Mouse (Mus musculus) gastrocnemius, postnatal 25 days (tissue): ENCODE results near the gene Palld. TPM values are rescaled to one million over a fixed set of nuclear protein-coding genes. Genes with fewer than 3 reads are reported as not detected.

Experiments used
- DNase-seq: peaks from one replicate; pipeline ENCODE4 v3.0.0; 2022
- total RNA-seq, 2 experiments: library from RNA; stranded (reverse); gene quantifications; 1 replicate in 1 of 2; 2 replicates in 1 of 2; pipeline ENCODE4 v1.2.3; 2021

Palld gene
- total RNA-seq, 2 experiments from 2014 or later: 90.9 to 120 TPM

DNA sequence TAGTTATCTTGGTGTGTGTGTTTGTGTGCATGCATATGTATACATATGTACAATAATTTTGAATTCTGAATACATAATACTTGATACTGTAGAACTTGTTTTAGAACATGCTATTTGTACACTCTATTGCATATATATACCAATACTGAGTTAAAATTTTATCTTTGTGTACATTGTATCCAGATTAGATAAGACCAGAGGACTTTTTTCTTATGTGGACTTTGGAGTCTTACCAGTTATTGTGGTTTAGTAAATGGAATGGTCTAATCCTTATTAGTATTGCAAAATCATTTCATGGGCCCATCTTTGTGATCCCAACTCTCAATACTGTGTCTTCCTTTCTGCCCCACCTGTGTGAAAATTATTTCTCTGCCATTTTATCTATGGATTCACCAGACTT, 400.2 kb downstream of the Palld start:
- DNase-seq: no peak

- DNase-seq: no peak
Observed at GRCm38 (mm10) chr8:61500914-61501313, 401.6 kb downstream of the Palld start.

DNA sequence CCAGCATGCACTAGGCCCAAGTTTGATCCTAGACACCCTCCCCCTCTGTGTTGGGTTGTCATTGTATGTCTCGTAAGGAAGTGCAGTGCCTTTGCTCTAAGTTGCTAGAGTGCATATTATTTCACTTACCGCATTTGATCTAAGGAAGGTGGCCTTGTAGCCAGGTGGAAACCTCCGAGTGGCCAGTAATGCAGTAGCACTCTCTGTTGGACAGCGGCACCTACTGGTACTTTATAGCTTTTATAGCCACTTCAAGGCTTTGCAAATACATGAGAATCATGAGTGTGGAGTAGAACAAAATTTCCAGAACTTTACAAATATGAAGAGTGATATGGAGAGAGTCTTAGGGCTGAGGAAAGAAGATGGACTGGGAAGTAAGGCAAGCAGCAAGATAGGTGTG, 403.5 kb downstream of the Palld start:
- no peak for DNase-seq

- DNase-seq: no peak
Observed at GRCm38 (mm10) chr8:61497110-61497509, 405.4 kb downstream of the Palld start.

DNA sequence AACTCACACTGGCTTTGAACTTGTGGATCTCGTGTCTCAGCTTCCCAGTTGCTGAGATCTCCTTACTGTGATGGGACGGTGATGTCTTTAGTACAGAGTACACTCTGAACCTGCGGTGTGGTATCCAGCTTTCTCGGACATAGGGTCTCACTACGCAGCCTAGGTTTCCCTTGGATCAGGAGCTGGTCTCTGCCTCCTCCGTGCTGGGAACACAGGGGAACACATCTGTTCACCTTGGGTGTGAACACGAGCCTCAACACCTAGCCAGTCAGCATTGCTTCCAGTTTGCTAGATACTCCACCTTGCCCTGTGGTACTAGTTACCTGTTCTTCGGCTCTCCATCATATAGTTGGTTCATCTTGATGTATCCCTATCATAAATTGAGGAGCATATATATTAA, 413.9 kb downstream of the Palld start:
- DNase-seq: no peak

DNA sequence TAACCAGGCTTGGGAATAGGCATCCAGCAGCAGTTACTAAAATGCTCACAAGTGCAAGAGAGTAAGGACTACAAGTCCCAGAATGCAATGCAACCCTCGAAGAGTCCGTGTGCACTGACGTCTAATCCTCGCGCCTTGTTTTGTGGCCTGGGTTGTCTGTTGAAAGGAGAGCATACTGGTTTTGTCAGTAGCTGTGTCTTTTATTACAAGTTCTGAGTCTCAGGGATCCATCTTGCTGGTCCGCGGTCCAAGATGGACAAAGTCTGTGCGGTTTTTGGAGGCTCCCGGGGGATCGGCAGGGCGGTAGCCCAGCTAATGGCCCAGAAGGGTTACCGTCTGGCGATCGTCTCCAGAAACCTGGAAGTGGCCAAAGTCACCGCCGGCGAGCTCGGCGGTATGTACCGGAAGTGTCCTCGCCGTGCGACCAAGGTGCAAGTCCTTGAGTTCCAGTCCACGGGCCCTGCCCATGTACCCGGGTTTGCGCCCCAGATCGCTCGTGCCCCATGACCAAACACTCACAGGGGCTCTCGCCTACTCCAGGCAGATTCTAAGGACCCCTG, 414.8 kb downstream of the Palld start, which contains the start of gene Cbr4:
Cbr4 (plus strand) TSS at position 138 of the 560 bp plus-strand sequence.
- DNase-seq: peak; percentile 79

- DNase-seq: no peak
Observed at GRCm38 (mm10) chr8:61486923-61487529, 415.5 kb downstream of the Palld start.

GRCm38 (mm10) chr8:61480260-61480967, 422.1 kb downstream of the Palld start:
- DNase-seq: peak; percentile 50

DNA sequence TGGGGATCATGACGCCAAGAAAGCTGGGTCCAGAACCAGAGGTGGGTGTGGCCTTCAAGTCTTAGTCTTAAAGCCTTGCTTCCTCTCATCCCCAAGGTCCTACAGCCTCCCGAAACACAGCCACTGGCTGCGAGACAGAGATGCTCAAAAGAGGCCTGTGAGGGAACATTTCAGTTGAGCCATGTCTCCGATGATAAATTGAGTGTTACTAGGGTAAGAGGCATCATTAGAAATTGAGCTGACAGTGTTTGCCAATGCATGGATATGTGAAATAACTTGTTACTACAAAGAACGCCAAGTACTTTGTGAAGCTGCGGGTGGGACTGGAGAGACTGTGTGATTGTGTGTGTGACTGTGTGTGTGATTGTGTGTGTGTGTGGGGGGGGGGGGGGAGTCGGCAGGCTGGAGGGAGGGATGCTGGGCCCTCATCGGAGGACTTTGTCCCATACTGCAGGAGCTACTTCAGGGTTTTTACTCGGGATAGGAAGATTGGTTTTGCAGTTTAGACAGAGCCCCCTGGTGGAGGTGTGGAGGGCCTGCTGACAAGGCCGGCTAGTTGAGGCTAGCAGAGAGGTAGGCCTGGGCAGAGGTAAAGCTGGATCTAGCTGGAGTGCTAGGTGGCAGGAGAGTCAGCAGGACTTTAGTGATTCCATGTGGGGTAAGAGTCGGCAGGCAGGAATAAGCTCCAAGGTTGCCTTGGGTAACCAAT, 422.8 kb downstream of the Palld start:
- DNase-seq: peak; percentile 39

- DNase-seq: no peak
Observed at GRCm38 (mm10) chr8:61478793-61479192, 423.7 kb downstream of the Palld start.

DNA sequence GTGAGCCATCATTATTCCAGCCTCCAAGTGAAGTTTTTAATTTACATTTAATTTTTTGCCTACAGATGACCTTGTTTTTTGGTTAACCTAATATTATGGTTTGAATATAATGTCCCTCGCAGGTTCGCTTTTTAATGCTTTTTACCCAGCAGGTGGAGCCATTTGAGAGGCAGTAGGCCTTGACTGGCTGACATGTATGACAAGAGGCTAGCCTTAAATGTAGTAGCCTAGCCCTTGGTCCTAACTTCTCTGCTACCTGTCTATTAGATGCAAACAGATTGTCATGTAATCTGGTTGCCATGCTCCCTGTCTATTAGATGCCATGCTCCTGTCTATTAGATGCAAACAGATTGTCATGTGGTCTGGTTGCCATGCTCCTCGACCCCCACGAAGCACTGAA, 424.3 kb downstream of the Palld start:
- no peak for DNase-seq

- DNase-seq: no peak
Observed at GRCm38 (mm10) chr8:61476160-61476559, 426.3 kb downstream of the Palld start.

- DNase-seq: no peak
Observed at GRCm38 (mm10) chr8:61475251-61475673, 427.2 kb downstream of the Palld start.

DNA sequence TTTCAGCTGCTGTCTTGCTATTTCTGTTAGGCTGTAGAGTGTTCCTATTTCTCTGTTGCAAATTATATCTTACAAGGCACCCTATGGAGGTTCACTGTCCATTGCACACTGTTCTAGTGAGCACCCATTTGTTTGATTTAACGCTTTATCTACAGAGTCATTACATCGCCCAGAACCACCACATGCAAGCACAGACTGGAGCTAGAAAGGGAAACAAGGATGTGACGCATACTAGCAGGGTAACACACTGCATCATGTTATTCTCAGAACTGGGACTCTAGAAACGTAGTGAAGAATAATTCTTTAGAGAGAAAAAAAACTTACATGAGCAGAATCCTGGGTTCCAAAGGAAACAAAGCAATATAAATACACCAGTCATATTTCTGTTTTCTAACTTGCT, 432.3 kb downstream of the Palld start:
- no peak for DNase-seq

- DNase-seq: no peak
Observed at GRCm38 (mm10) chr8:61467553-61467815, 435.0 kb downstream of the Palld start.

- DNase-seq: no peak
Observed at GRCm38 (mm10) chr8:61466696-61467552, 435.6 kb downstream of the Palld start.

GRCm38 (mm10) chr8:61464393-61464792, 438.1 kb downstream of the Palld start:
- DNase-seq: no peak

GRCm38 (mm10) chr8:61462221-61462620, 440.3 kb downstream of the Palld start:
- no peak for DNase-seq
